Mouse (Mus musculus) megakaryocyte progenitor cell, adult 5-6 weeks (primary cell): ENCODE data around the gene Ccna2. TPM values are rescaled to one million over a fixed set of nuclear protein-coding genes. Genes with fewer than 3 reads are reported as not detected.
A peak's percentile ranks its signal among the peaks of the same experiment; 100 is the strongest.
"Not testable (repeated sequence)": the region's sequence is repeated elsewhere in the genome, so short reads cannot be mapped to it uniquely, and the experiment has no call there.

Experiments used
- ATAC-seq: replicated peaks from 2 replicates; pipeline ENCODE4 v1.8.0; 2016; ENCODE audit warnings: mild to moderate bottlenecking, moderate TSS enrichment, inconsistent platforms; ENCODE audit not compliant: poor library complexity
- total RNA-seq, 2 experiments: library from RNA; stranded (forward) in 1 of 2; stranded (reverse) in 1 of 2; fragments of 157-497, 149-512 nt in 1 of 2; fragments of 200-1000 nt in 1 of 2; gene quantifications; 2 replicates each; pipeline versions ENCODE4 v1.2.3 to v1.2.4; 2015 to 2017

Ccna2 gene
- 225 and 227 TPM in 2 replicates for total RNA-seq (2015)
- 186 and 200 TPM in 2 replicates for total RNA-seq (2017)

GRCm38 (mm10) chr3:36571827-36572378, at the start of gene Ccna2:
TSS of gene Ccna2 (minus strand) at chr3:36572150.
- peak; percentile 91 for ATAC-seq

GRCm38 (mm10) chr3:36618181-36618580, 46.2 kb upstream of the Ccna2 start:
- ATAC-seq = no peak

- no peak for ATAC-seq
These were observed 41.9 kb upstream of the Ccna2 start for GRCm38 (mm10) chr3:36613908-36614255.

DNA sequence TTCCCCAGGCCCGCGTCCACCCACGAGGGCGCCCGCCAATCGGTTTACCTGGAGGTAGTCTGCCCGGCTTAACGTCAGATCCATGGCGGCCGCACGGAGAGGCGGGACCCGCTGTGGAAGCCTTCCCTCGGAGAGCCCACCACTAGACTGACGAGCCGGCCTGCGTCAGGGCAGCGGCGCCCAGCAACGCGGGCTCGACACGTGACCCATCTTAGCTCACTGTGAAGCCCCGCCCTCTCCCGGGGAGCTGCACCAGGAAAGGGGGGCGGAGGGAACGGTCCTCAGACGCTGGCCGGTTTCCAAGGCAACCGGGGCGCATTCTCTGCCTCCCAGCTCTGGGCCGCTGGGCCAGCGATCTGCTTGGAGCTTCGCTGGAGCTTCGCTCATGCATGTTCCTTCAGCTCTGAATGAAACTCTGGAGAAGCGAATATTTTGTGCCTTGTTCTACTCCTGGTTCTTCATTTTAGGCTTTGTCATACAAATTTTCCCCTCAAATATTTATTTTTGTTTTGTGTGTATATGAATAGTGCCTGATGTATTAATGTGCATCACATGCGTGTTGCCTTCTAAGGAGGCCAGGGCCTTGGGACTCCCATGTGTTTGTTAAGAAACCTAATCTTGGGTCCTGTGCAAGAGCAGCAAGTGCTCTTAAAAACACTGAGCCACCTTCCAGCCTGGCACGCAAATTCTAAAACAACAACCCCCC, 41.4 kb upstream of the Ccna2 start, which contains the start of gene Bbs7:
Gene Bbs7 (minus strand): TSS at position 276 of the 706 bp plus-strand sequence.
- ATAC-seq = peak; percentile 99

DNA sequence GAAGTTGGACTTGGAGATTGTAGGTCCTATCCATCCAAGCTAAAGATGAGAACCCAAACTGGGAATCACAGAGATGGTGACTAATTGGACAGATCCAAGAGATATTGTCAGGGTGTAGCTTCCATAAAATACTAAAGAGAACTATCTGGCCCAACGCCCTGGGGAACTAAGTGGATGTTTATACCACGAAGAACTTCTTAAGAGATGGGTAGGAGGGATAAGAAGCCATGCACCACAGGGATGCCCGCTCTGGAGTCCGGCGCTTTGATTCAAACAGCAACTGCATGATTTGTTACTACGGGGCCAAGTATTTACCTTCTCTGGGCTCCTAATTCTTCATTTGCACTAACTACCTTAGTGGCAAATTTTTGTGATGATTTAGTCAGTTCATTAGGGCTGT, 40.7 kb upstream of the Ccna2 start:
- ATAC-seq = no peak

GRCm38 (mm10) chr3:36605894-36606783, 34.2 kb upstream of the Ccna2 start:
- ATAC-seq = peak; percentile 66

DNA sequence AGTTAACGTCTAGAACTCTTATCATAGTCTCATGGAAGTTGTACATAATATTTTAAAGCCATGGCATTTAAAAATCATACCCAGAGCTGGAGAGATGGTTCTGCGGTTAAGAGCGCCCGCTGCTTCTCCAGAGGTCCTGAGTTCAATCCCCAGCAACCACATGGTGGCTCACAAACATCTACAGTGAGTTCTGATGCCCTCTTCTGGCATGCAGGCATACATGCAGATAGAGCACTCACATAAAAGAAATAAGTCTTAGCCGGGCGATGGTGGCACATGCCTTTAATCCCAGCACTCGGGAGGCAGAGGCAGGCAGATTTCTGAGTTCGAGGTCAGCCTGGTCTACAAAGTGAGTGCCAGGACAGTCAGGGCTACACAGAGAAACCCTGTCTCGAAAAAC, 27.8 kb upstream of the Ccna2 start:
- not testable (repeated sequence) for ATAC-seq

- no peak for ATAC-seq
These were observed 26.9 kb upstream of the Ccna2 start for GRCm38 (mm10) chr3:36598811-36599210.

DNA sequence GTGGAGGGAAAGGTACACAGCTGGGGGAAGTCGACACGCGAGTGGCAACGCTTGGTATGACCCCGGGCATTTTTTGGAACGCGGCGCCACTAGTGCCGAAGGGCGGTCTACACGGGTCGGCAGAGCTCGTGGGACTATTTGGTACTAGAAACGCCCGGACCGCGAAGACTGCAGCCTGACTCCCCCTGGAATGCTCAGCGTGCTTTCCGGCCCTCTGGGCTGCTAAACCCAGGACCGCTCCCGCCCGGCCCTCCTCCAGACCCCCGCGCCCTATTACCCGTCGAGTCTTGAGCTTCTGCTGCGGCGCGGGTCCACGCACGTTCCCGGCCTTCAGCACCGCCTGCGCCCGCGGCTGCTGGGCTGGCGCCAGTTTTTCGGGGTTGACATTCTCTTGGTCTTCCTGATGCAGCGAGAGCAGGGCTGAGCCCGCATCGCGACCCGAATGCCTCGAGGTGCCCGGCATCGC, 556 bp downstream of the Ccna2 start:
- ATAC-seq = peak; percentile 5

- peak; percentile 47 for ATAC-seq
These were observed 2.1 kb downstream of the Ccna2 start for GRCm38 (mm10) chr3:36569836-36570235.

DNA sequence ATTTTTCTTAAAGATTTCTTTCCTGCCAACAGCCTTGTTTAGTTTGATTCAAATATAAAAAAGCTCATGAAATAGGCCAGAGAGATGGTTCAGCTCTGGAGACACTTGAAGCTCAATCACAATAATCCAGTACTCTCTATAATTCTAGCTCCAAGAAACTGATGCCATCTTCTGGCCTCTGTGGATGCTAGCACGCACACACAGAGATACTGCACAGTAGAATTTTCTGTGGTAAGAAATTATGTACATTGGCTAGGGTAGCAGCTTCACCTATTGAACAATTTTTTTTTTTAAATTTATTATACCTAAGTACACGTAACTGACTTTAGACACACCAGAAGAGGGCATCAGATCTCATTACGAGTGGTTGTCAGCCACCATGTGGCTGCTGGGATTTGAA, 8.3 kb downstream of the Ccna2 start:
- ATAC-seq = no peak

DNA sequence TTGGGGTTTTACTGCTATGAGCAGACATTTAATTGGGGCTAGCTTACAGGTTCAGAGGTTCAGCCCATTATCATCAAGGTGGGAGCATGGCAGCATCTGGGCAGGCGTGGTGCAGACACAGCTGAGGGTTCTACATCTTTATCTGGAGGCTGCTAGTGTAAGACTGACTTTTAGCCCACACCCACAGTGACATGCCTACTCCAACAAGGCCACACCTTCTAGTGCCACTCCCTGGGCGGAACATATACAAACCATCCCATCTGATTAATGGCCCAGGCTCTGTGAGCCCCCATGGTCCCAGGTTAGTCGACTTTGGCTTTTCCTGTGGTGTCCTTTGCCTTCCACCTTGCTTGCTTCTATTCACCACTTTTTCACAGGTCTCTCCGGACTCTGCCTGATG, 12.3 kb downstream of the Ccna2 start:
- ATAC-seq = peak; percentile 60; the same call in 1 of the 2 replicates

DNA sequence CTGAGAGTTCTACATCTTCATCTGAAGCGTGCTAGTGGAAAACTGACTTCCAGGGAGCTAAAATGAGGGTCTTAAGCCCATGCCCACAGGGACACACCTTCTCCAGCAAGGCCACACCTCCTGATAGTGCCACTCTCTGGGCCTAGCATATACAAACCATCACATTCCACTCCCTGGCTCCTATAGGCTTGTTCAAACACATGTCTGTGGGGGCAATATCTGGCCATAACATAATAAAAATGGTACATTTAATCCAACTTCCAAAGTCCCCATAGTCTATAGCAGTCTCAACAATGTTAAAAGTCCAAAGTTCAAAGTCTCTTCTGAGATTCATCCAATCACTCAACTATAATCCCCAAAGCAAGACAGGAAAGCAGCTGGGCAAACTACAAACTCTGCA, 14.3 kb downstream of the Ccna2 start:
- ATAC-seq = no peak

DNA sequence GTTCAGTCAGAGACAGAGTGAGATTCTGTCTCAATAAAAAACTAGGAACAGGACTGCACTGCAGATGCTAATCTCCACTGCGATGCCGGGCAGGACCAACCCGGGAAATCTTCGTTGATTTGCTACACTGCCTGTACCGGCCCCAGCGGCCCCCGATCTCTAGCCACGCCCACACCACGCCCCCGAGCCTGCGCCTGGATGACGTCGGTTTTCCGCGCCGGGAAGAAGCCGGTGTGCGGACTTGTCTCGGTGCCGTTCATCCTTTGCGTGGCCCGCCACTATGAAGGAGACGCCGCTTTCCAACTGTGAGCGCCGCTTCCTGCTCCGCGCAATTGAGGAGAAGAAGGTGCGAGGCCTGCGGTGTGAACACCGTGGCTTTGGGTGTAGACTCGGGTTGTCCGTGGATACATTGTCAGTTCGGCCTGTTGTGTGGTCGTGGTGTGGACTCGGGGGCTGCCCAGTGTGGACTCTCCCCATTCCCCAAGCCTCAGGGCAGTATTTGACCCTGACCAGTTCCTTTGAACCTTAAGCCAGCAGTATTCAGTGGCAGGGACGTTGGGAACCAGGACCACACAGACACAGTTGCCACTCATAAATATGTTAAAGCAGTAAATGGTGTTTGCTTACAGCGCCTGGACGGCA, 19.4 kb downstream of the Ccna2 start, which contains the start of gene Exosc9:
Gene Exosc9 (plus strand): TSS at position 201 of the 642 bp plus-strand sequence.
- peak; percentile 99 for ATAC-seq

- peak; percentile 40 for ATAC-seq
These were observed 20.0 kb downstream of the Ccna2 start for GRCm38 (mm10) chr3:36551851-36552384.

DNA sequence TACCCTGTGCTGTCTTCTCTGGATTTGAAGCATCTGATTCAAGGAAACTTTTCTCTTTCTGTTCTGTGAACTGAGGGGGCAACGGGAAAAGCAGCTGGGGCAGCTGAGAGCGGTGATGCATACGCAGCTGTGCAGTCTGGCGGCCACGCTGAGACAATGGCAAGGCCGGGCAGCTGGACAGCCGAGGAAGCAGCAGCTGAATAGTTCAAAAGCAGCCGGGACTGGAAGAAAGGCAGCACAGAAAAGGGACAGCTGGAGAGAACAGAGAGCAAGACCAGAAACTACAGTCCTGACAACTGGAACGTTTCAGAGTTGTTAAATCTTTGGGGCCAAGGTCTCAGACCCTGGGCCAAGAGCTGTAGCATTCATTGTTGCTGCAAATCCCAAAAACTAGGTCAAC, 20.6 kb downstream of the Ccna2 start:
- no peak for ATAC-seq

DNA sequence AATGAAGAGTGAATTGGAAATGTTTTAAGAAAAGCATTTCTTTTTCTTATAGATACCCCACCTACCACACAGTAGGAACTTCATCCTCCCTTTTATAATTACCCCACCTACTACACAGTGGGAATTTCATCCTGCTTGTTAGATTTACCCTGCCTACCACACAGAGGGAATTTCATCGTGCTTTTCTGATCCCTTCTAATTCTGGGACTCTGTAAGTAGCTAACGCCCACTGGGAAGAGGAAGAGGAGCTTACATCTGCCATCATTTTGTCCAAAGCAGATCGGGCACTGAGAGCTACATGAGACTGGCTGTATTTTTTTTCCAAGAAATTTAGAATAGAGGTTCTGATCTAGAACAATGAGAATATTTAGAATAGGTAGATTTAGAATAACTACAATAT, 27.0 kb downstream of the Ccna2 start:
- ATAC-seq = no peak

DNA sequence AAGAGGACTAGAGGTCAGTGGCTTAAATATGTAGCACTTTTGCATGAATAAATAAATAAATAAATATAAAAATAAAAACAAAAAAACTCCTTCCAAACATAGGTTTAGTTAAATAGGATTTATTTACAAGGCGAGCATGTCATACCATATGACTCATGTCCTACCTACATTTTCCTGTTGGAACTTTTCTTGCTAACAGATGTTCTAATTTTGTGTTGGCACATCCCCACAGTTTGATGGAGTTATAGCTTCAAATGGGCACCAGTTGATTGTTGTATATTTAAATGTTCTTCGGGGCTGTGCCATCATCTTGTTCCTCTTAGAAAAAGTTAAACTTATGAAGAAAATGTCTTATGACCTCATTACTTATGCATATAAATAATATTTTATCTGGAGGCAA, 30.6 kb downstream of the Ccna2 start:
- no peak for ATAC-seq

DNA sequence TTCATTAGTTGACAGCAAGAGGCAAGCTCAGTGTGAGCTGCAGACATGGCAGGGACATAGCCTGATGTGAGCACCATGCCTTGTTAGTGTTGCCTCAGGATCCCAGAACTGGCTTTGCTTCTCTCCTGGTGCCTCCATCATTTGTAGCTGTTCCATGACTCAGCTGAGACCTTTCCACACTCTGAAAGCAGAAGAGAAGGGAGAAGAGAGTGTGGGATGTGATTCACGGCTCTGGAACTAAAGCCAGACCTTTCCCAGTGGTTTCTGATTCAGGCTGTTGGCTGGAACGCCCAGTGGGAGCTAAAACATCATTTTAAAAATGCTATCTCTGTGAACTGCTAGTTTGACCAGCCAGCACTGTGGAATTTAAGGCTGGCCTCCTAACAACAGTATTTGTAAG, 31.2 kb downstream of the Ccna2 start:
- no peak for ATAC-seq

DNA sequence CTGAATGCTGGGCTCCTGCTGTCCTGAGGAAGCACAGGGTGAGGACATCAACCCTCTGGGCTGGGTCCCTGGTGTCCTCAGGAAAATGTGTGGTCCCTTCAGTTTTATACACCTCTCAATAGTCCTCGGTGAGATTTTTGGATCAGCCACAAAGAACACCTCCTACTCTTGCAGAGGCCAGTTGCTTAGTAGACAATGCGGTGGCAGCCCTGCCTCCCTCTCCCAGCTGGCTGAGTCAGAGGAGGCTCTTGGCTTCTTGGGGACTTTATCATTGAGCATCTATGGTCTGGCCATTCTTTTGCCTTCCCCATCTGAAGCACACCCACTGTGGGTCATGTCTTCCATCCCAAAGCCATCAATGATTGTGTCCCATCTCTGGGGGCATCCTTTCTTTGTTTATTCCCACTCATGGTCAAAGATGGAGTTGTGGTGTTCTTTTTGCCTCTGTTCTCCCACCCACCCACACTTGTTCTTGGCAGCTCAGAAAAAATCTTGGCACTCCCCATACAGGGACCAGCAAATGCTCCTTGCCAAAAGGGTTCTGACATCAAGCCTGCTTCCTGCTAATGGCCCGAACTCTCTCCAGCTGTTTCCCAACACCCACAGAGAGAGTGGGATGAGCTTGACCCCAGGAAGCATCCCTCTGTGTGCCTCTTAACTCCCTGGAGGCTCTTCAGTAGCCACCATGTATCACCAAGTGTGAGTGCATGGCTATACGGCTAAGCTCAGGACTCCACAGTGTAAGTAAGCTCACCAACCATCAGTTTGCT, 34.1 kb downstream of the Ccna2 start:
- ATAC-seq = no peak
